Mouse (Mus musculus) C2C12 (cell line): Measurements from ENCODE around the gene Ttc34. TPM values are rescaled to one million over a fixed set of nuclear protein-coding genes. Genes with fewer than 3 reads are reported as not detected.

ENCODE experiments used
- H3K27me3 ChIP-seq: one replicate; pipeline ENCODE4 v1.6.1; 2011; ENCODE audit not compliant: control insufficient read depth, insufficient read depth, insufficient read length
- H3K36me3 ChIP-seq: one replicate; pipeline ENCODE4 v1.6.1; 2011; ENCODE audit not compliant: control insufficient read depth, insufficient read depth
- H3K4me3 ChIP-seq: one replicate; pipeline ENCODE4 v1.5.1; 2011; ENCODE audit warnings: mild to moderate bottlenecking, control low read depth; ENCODE audit not compliant: poor library complexity, insufficient read depth, severe bottlenecking
- H3K79me2 ChIP-seq: one replicate; pipeline ENCODE4 v1.6.1; 2011; ENCODE audit not compliant: control insufficient read depth, insufficient read depth
- H3K79me3 ChIP-seq: one replicate; pipeline ENCODE4 v1.6.1; 2011; ENCODE audit warnings: low read depth, control low read depth
- H3ac ChIP-seq: one replicate; pipeline ENCODE3; 2011; ENCODE audit warnings: low read depth; ENCODE audit not compliant: control insufficient read depth, insufficient read length
- CEBPB ChIP-seq: IDR thresholded peaks from one replicate; pipeline ENCODE4 v1.6.1; 2011; ENCODE audit warnings: low read depth, mild to moderate bottlenecking, control low read depth, moderate library complexity
- CTCF ChIP-seq: IDR thresholded peaks from one replicate; pipeline ENCODE4 v1.5.1; 2011; ENCODE audit not compliant: control insufficient read depth, insufficient read depth, insufficient read length
- FOSL1 ChIP-seq: IDR thresholded peaks from one replicate; pipeline ENCODE4 v1.8.0; 2011; ENCODE audit warnings: mild to moderate bottlenecking, low read length; ENCODE audit not compliant: poor library complexity, insufficient read depth, severe bottlenecking
- MAX ChIP-seq: IDR thresholded peaks from one replicate; pipeline ENCODE4 v1.6.1; 2011; ENCODE audit warnings: mild to moderate bottlenecking, control low read depth
- MYOD1 ChIP-seq: IDR thresholded peaks from one replicate; pipeline ENCODE4 v1.6.1; 2011; ENCODE audit warnings: low read depth; ENCODE audit not compliant: control insufficient read depth, insufficient read length
- MYOG ChIP-seq: IDR thresholded peaks from one replicate; pipeline ENCODE4 v1.6.1; 2011; ENCODE audit not compliant: control insufficient read depth, insufficient read length; ENCODE audit errors: extremely low read depth
- USF1 ChIP-seq: IDR thresholded peaks from one replicate; pipeline ENCODE4 v1.6.1; 2011; ENCODE audit warnings: low read depth, mild to moderate bottlenecking, control low read depth, moderate library complexity
- polyA plus RNA-seq: library from polyadenylated mRNA; unstranded; fragments of >200 nt; fragmentation: generic; extraction: Trizol; gene quantifications from one replicate; pipeline ENCODE4 v1.2.1, GENCODE M21; 2012; ENCODE audit warnings: missing spikeins

Ttc34 gene
- polyA plus RNA-seq, 1 experiment = not detected

- Histone ChIP-seq H3K36me3 (no peaks in the 10 kb centered on the region), H3K79me3 (no peaks in the 10 kb centered on the region), H3K79me2 (no peaks in the 10 kb centered on the region), H3K4me3 (no peak within 1 kb of the TSS), H3ac (no peak within 1 kb of the TSS), H3K27me3 (peaks cover 48% of the 10 kb centered on the region)
- TF ChIP-seq USF1 (peak; percentile 52), CTCF (no peak), MAX (no peak), CEBPB (no peak)
Measured at GRCm38 (mm10) chr4:154898506-154899446, 61.5 kb downstream of the Ttc34 start, which contains the start of gene Fam213b. Gene Fam213b, minus strand, starts transcription at chr4:154899135.

- Histone ChIP-seq H3K36me3 (no peaks in the 10 kb centered on the region), H3K27me3 (peaks cover 25% of the 10 kb centered on the region), H3K79me2 (no peaks in the 10 kb centered on the region), H3ac (no peak overlapping the region), H3K4me3 (no peak overlapping the region), H3K79me3 (no peaks in the 10 kb centered on the region)
- TF ChIP-seq MYOD1 (no peak), FOSL1 (no peak), CEBPB (no peak), MYOG (no peak), CTCF (no peak), MAX (no peak), USF1 (no peak)
Measured at GRCm38 (mm10) chr4:154902371-154902770, 65.1 kb downstream of the Ttc34 start.

- TF ChIP-seq MYOG = no peak
- TF ChIP-seq USF1 = no peak
- TF ChIP-seq MYOD1 = no peak
- no peak for TF ChIP-seq FOSL1
- no peak for TF ChIP-seq MAX
- TF ChIP-seq CTCF = no peak
- no peak for TF ChIP-seq CEBPB
- Histone ChIP-seq H3K79me2 (no peaks in the 10 kb centered on the region), H3K79me3 (no peaks in the 10 kb centered on the region), H3ac (no peak overlapping the region), H3K4me3 (no peak overlapping the region), H3K36me3 (no peaks in the 10 kb centered on the region), H3K27me3 (peaks cover 16% of the 10 kb centered on the region)
Measured at GRCm38 (mm10) chr4:154904185-154905071, 67.2 kb downstream of the Ttc34 start.

- H3ac ChIP-seq = no peak overlapping the region
- TF ChIP-seq MYOG (no peak), CTCF (peak; percentile 7)
- no peaks in the 10 kb centered on the region for H3K36me3 ChIP-seq
- no peaks in the 10 kb centered on the region for H3K79me2 ChIP-seq
- peaks cover 19% of the 10 kb centered on the region for H3K27me3 ChIP-seq
- no peaks in the 10 kb centered on the region for H3K79me3 ChIP-seq
- no peak overlapping the region for H3K4me3 ChIP-seq
Measured at GRCm38 (mm10) chr4:154907833-154908232, 70.6 kb downstream of the Ttc34 start.

- Histone ChIP-seq H3K79me3 (no peaks in the 10 kb centered on the region), H3K4me3 (no peak overlapping the region), H3K36me3 (no peaks in the 10 kb centered on the region), H3ac (no peak overlapping the region), H3K79me2 (no peaks in the 10 kb centered on the region), H3K27me3 (peaks cover 25% of the 10 kb centered on the region)
- TF ChIP-seq FOSL1 = no peak
- TF ChIP-seq USF1 = no peak
- TF ChIP-seq MYOD1 = no peak
- no peak for TF ChIP-seq MYOG
- TF ChIP-seq MAX = no peak
- no peak for TF ChIP-seq CEBPB
- no peak for TF ChIP-seq CTCF
Measured at GRCm38 (mm10) chr4:154908490-154908889, 71.2 kb downstream of the Ttc34 start.
